Mouse (Mus musculus) liver, postnatal 0 days (tissue): Measurements from ENCODE around the gene Snx15. TPM values are rescaled to one million over a fixed set of nuclear protein-coding genes. Genes with fewer than 3 reads are reported as not detected.

Source experiments
- ATAC-seq: fragments of 200-750 bp; cut with Nextera tagmentation; 2 replicates; pipeline ENCODE4 v1.8.0; 2017; ENCODE audit warnings: mild to moderate bottlenecking, moderate library complexity
- DNase-seq: peaks from one replicate; pipeline ENCODE4 v3.0.0-alpha.2; 2016
- H3K27ac ChIP-seq: fragments of 300-500 bp; sonication (generic); 2 replicates; pipeline ENCODE4 v1.5.1; 2014; ENCODE audit warnings: antibody characterized with exemption, moderate library complexity, mild to moderate bottlenecking, low read depth
- H3K27me3 ChIP-seq: fragments of 300-500 bp; sonication (generic); 2 replicates; pipeline ENCODE4 v1.6.1; 2014; ENCODE audit warnings: low read length, control low read depth, mixed read lengths; ENCODE audit not compliant: insufficient read depth
- H3K36me3 ChIP-seq: fragments of 300-500 bp; sonication (generic); replicated peaks from 2 replicates; pipeline ENCODE4 v1.6.1; 2014; ENCODE audit warnings: mild to moderate bottlenecking, control low read depth, low read length, moderate library complexity, mixed read lengths; ENCODE audit not compliant: insufficient read depth
- H3K4me1 ChIP-seq: fragments of 300-500 bp; sonication (generic); 2 replicates; pipeline ENCODE4 v1.6.1; 2014; ENCODE audit warnings: antibody characterized with exemption, mild to moderate bottlenecking, control low read depth; ENCODE audit not compliant: insufficient read depth
- H3K4me2 ChIP-seq: fragments of 300-500 bp; sonication (generic); 2 replicates; pipeline ENCODE4 v1.6.1; 2014; ENCODE audit warnings: low read depth, mild to moderate bottlenecking, low read length, moderate library complexity, mixed read lengths
- H3K4me3 ChIP-seq: fragments of 300-500 bp; sonication (generic); 2 replicates; pipeline ENCODE4 v1.5.1; 2014; ENCODE audit warnings: low read depth, low read length
- H3K9ac ChIP-seq: fragments of 300-500 bp; sonication (generic); replicated peaks from 2 replicates; pipeline ENCODE4 v1.6.1; 2014; ENCODE audit warnings: mild to moderate bottlenecking, moderate library complexity
- H3K9me3 ChIP-seq: fragments of 300-500 bp; sonication (generic); 2 replicates; pipeline ENCODE4 v1.6.1; 2016; ENCODE audit warnings: mild to moderate bottlenecking, control low read depth, low read length, mixed read lengths
- CTCF ChIP-seq: sonication (generic); IDR thresholded peaks from 2 replicates; pipeline ENCODE4 v1.5.1; 2016; ENCODE audit warnings: antibody characterized with exemption, low read depth
- EP300 ChIP-seq: IDR thresholded peaks from 2 replicates; pipeline ENCODE4 v1.6.1; 2016; ENCODE audit warnings: antibody characterized with exemption, low read depth, mild to moderate bottlenecking
- WGBS: fragments of 180-500 bp; shearing (Covaris S2); extraction: QIAGEN DNeasy Blood & Tissue Kit; methylation state at CpG from one replicate; pipeline ENCODE4 v1.1.7; 2014; ENCODE audit not compliant: insufficient replicate concordance; 5-methylcytosine and 5-hydroxymethylcytosine counted together
- polyA plus RNA-seq: library from polyadenylated mRNA; unstranded; fragments of >200 nt; fragmentation: Nextera tagmentation; extraction: Ambion mirVana; gene quantifications from 2 replicates; pipeline ENCODE4 v1.2.1, GENCODE M21; 2015

The Snx15 gene
- polyA plus RNA-seq, 1 experiment from 2014 or later, result 41.6 TPM

GRCm38 (mm10) chr19:6117346-6117985 lies 10.6 kb downstream of the Snx15 start:
- ATAC-seq (no peak), DNase-seq (no peak)
- Histone ChIP-seq H3K27ac (peak overlapping the region; percentile 94), H3K4me2 (peak overlapping the region; percentile 100), H3K4me3 (peak overlapping the region; percentile 86), H3K9ac (peak overlapping the region; percentile 86), H3K27me3 (no peaks in the 10 kb centered on the region), H3K9me3 (no peaks in the 10 kb centered on the region), H3K36me3 (peaks cover 22% of the 10 kb centered on the region), H3K4me1 (peaks cover 17% of the 10 kb centered on the region)
- WGBS, result 7% methylated on average over 32 of the region's 32 CpGs
- TF ChIP-seq CTCF (no peak), EP300 (no peak)

- Histone ChIP-seq H3K36me3 (peaks cover 22% of the 10 kb centered on the region), H3K27ac (no peak overlapping the region), H3K4me2 (peak overlapping the region; percentile 100), H3K4me3 (no peak overlapping the region), H3K27me3 (no peaks in the 10 kb centered on the region), H3K9ac (peak overlapping the region; percentile 86), H3K9me3 (no peaks in the 10 kb centered on the region), H3K4me1 (peaks cover 17% of the 10 kb centered on the region)
- DNase-seq, result no peak
- no peak for ATAC-seq
- no peak for TF ChIP-seq EP300
- TF ChIP-seq CTCF, result no peak
- 87% methylated on average over 14 of the region's 15 CpGs for WGBS
Observed at GRCm38 (mm10) chr19:6116113-6116850, 11.8 kb downstream of the Snx15 start.

GRCm38 (mm10) chr19:6113116-6113515 lies 15.0 kb downstream of the Snx15 start:
- Histone ChIP-seq H3K27ac (no peak overlapping the region), H3K9me3 (no peaks in the 10 kb centered on the region), H3K9ac (no peak overlapping the region), H3K4me1 (peaks cover 12% of the 10 kb centered on the region), H3K4me3 (no peak overlapping the region), H3K27me3 (no peaks in the 10 kb centered on the region), H3K4me2 (no peak overlapping the region), H3K36me3 (peaks cover 15% of the 10 kb centered on the region)
- TF ChIP-seq EP300 (no peak), CTCF (no peak)
- WGBS, result 67% methylated on average over 6 of the region's 6 CpGs
- ATAC-seq (no peak), DNase-seq (no peak)

GRCm38 (mm10) chr19:6105586-6105985 lies 22.5 kb downstream of the Snx15 start, which contains the start of gene Naaladl1:
Gene Naaladl1, plus strand, starts transcription at chr19:6105782.
- Histone ChIP-seq H3K9ac (no peak within 1 kb of the TSS; the same call in 1 of the 2 replicates), H3K4me3 (no peak within 1 kb of the TSS), H3K4me2 (no peak within 1 kb of the TSS), H3K4me1 (peaks cover 29% of the 10 kb centered on the region), H3K27me3 (no peaks in the 10 kb centered on the region), H3K36me3 (no peaks in the 10 kb centered on the region), H3K27ac (no peak within 1 kb of the TSS), H3K9me3 (no peaks in the 10 kb centered on the region)
- no peak for TF ChIP-seq CTCF
- no peak for TF ChIP-seq EP300
- no peak for DNase-seq
- 70% methylated on average over 7 of the region's 7 CpGs for WGBS
- ATAC-seq, result no peak

GRCm38 (mm10) chr19:6104476-6104875 lies 23.6 kb downstream of the Snx15 start:
- Histone ChIP-seq H3K36me3 (no peaks in the 10 kb centered on the region), H3K4me1 (peaks cover 29% of the 10 kb centered on the region), H3K9ac (no peak overlapping the region; the same call in 1 of the 2 replicates), H3K4me2 (no peak overlapping the region), H3K4me3 (no peak overlapping the region), H3K27me3 (no peaks in the 10 kb centered on the region), H3K27ac (0 out of 2 replicates have a peak overlapping the region, but pooled peaks have one; percentile 9), H3K9me3 (no peaks in the 10 kb centered on the region)
- TF ChIP-seq EP300 (no peak), CTCF (no peak)
- no peak for ATAC-seq
- no peak for DNase-seq
- WGBS, result 49% methylated on average over 4 of the region's 4 CpGs

GRCm38 (mm10) chr19:6102169-6102853 lies 25.8 kb downstream of the Snx15 start:
- peak; percentile 96 for ATAC-seq
- Histone ChIP-seq H3K4me1 (peaks cover 29% of the 10 kb centered on the region), H3K4me3 (no peak overlapping the region), H3K4me2 (peak overlapping the region; percentile 26), H3K9me3 (no peaks in the 10 kb centered on the region), H3K36me3 (no peaks in the 10 kb centered on the region), H3K27me3 (no peaks in the 10 kb centered on the region), H3K9ac (no peak overlapping the region), H3K27ac (peak overlapping the region; percentile 73)
- TF ChIP-seq EP300 (no peak), CTCF (peak; percentile 20; the same call in 1 of the 2 replicates)
- peak; percentile 77 for DNase-seq
- WGBS, result 63% methylated on average over 6 of the region's 6 CpGs
